ENCODE assay signal across 17 mouse cellular contexts in the genomic region with DNA sequence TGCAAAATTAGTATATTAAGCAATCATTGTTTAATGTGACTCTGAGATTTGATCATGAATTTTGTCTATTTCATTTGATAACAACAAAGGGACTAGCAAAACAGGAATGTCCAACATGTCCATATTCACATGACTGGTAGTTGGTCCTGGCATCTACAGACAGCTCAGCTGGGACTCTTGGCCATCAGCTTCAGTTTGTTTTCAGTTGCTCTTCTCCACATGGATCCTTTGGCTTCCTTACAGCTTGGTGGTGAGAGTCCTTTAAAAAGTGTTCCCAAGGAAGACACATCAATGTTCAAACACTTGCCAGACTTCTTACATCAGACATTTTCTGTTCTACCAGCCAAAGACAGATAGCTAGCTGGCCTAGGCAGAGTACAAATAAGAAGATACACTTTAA.
DNase-seq lines count a peak whose midpoint lies in the region; ATAC-seq lines count a peak whose summit lies in the region.
"Had no signal": no experiment of that assay in that cellular context is flagged by ENCODE, and none has a peak within 500 bp of the region (broad histone marks: within the 10 kb centered on the region; RNA-seq: fewer than 3 reads in every experiment).

No protein-coding gene starts in this region.

- no peak for DNase-seq in cerebellum, postnatal 4 days (ENCODE audit: low spot score in 2 of 2)
- peak; percentile 23 for DNase-seq in cerebellum, adult 11 months
- DNase-seq in cerebellum, adult 9-10 months: peak; percentile 71
- DNase-seq in cerebellum, postnatal 36 days: peak; percentile 39 to 53
- DNase-seq in urinary bladder, postnatal 36 days (ENCODE audit: low spot score in 2 of 2): no peak
- DNase-seq: adrenal gland, adult 8-10 months; gastrocnemius, postnatal 25 days; heart, adult 11 months; heart, postnatal 4 days; kidney, adult 8-10 months; right cerebral cortex, postnatal 4 days; thymus, adult 2 months; thymus, postnatal 4 days had no signal

- ATAC-seq in cerebellum, adult (ENCODE audit: insufficient number of reproducible peaks, low FRiP score, low TSS enrichment): peak; percentile 92
- ATAC-seq in megakaryocyte-erythroid progenitor cell, adult 5-6 weeks (replicated peaks; ENCODE audit: low FRiP score, low TSS enrichment, poor library complexity, severe bottlenecking): no peak
- ATAC-seq: forebrain, embryonic 13.5 days; intestine, embryonic 16.5 days had no signal

Comparison
In these comparisons a context has a peak if more than half of its experiments do, and no peak if none do; other contexts are left out.
1. DNase-seq: peak in cerebellum, adult 11 months (single experiment), cerebellum, adult 9-10 months (single experiment) and cerebellum, postnatal 36 days (2 of 2); none in cerebellum, postnatal 4 days (0 of 2) and urinary bladder, postnatal 36 days (0 of 2).